Mouse (Mus musculus): ENCODE measurements at regions not wholly inside any gene's neighbourhood (a gene's known extent, or its start where the extent isn't known, plus 50 kb on each side); places are given as distances from the start of the nearest gene placed in this dataset.

GRCm38 (mm10) chr6:66287607-66288006 is 247.6 kb upstream of the Mad2l1 start:
- no peak for DNase-seq
- Histone ChIP-seq H3K27me3 (ENCODE audit: control insufficient read depth, insufficient read depth, low read length) (no peaks in the 10 kb centered on the region), H3K4me1 (replicated peaks; ENCODE audit: control insufficient read depth, insufficient read depth, low read length) (no peaks in the 10 kb centered on the region), H3K27ac (ENCODE audit: control insufficient read depth, insufficient read depth, low read length) (no peak overlapping the region), H3K4me3 (ENCODE audit: control insufficient read depth, insufficient read depth, low read length) (no peak overlapping the region), H3K36me3 (ENCODE audit: control insufficient read depth, insufficient read depth, low read length) (no peaks in the 10 kb centered on the region)
- TF ChIP-seq POLR2A (IDR thresholded peaks at IDR 0.05; ENCODE audit: control insufficient read depth, extremely low read depth, insufficient read depth, low read length, poor library complexity): no peak
- TF ChIP-seq CTCF (IDR thresholded peaks at IDR 0.05; ENCODE audit: borderline replicate concordance, control insufficient read depth, extremely low read depth, insufficient read depth, low read length, poor library complexity): no peak

GRCm38 (mm10) chr6:66289196-66289595 is 246.0 kb upstream of the Mad2l1 start:
- no peak for DNase-seq
- Histone ChIP-seq H3K36me3 (ENCODE audit: control insufficient read depth, insufficient read depth, low read length) (no peaks in the 10 kb centered on the region), H3K27me3 (ENCODE audit: control insufficient read depth, insufficient read depth, low read length) (no peaks in the 10 kb centered on the region), H3K27ac (ENCODE audit: control insufficient read depth, insufficient read depth, low read length) (no peak overlapping the region), H3K4me1 (replicated peaks; ENCODE audit: control insufficient read depth, insufficient read depth, low read length) (no peaks in the 10 kb centered on the region), H3K4me3 (ENCODE audit: control insufficient read depth, insufficient read depth, low read length) (no peak overlapping the region)
- no peak for TF ChIP-seq POLR2A (IDR thresholded peaks at IDR 0.05; ENCODE audit: control insufficient read depth, extremely low read depth, insufficient read depth, low read length, poor library complexity)
- no peak for TF ChIP-seq CTCF (IDR thresholded peaks at IDR 0.05; ENCODE audit: borderline replicate concordance, control insufficient read depth, extremely low read depth, insufficient read depth, low read length, poor library complexity)
- 93% methylated on average over 3 of the region's 3 CpGs for WGBS

- Histone ChIP-seq H3K27ac (ENCODE audit: control insufficient read depth, insufficient read depth, low read length) (no peak overlapping the region), H3K4me1 (replicated peaks; ENCODE audit: control insufficient read depth, insufficient read depth, low read length) (no peaks in the 10 kb centered on the region), H3K27me3 (ENCODE audit: control insufficient read depth, insufficient read depth, low read length) (no peaks in the 10 kb centered on the region), H3K36me3 (ENCODE audit: control insufficient read depth, insufficient read depth, low read length) (no peaks in the 10 kb centered on the region), H3K4me3 (ENCODE audit: control insufficient read depth, insufficient read depth, low read length) (no peak overlapping the region)
- WGBS: 95% methylated on average over 2 of the region's 2 CpGs
- DNase-seq: no peak
- TF ChIP-seq POLR2A (IDR thresholded peaks at IDR 0.05; ENCODE audit: control insufficient read depth, extremely low read depth, insufficient read depth, low read length, poor library complexity) (no peak), CTCF (IDR thresholded peaks at IDR 0.05; ENCODE audit: borderline replicate concordance, control insufficient read depth, extremely low read depth, insufficient read depth, low read length, poor library complexity) (no peak)
These were observed 243.6 kb upstream of the Mad2l1 start for GRCm38 (mm10) chr6:66291576-66291975.

GRCm38 (mm10) chr6:66298056-66298455 is 237.1 kb upstream of the Mad2l1 start:
- Histone ChIP-seq H3K27me3 (ENCODE audit: control insufficient read depth, insufficient read depth, low read length) (no peaks in the 10 kb centered on the region), H3K4me3 (ENCODE audit: control insufficient read depth, insufficient read depth, low read length) (no peak overlapping the region), H3K4me1 (replicated peaks; ENCODE audit: control insufficient read depth, insufficient read depth, low read length) (no peaks in the 10 kb centered on the region), H3K27ac (ENCODE audit: control insufficient read depth, insufficient read depth, low read length) (no peak overlapping the region), H3K36me3 (ENCODE audit: control insufficient read depth, insufficient read depth, low read length) (no peaks in the 10 kb centered on the region)
- no peak for TF ChIP-seq CTCF (IDR thresholded peaks at IDR 0.05; ENCODE audit: borderline replicate concordance, control insufficient read depth, extremely low read depth, insufficient read depth, low read length, poor library complexity)
- no peak for TF ChIP-seq POLR2A (IDR thresholded peaks at IDR 0.05; ENCODE audit: control insufficient read depth, extremely low read depth, insufficient read depth, low read length, poor library complexity)
- no peak for DNase-seq
- WGBS: 98% methylated on average over 4 of the region's 4 CpGs

- Histone ChIP-seq H3K27me3 (ENCODE audit: control insufficient read depth, insufficient read depth, low read length) (no peaks in the 10 kb centered on the region), H3K4me3 (ENCODE audit: control insufficient read depth, insufficient read depth, low read length) (no peak overlapping the region), H3K27ac (ENCODE audit: control insufficient read depth, insufficient read depth, low read length) (no peak overlapping the region), H3K4me1 (replicated peaks; ENCODE audit: control insufficient read depth, insufficient read depth, low read length) (no peaks in the 10 kb centered on the region), H3K36me3 (ENCODE audit: control insufficient read depth, insufficient read depth, low read length) (no peaks in the 10 kb centered on the region)
- no peak for TF ChIP-seq CTCF (IDR thresholded peaks at IDR 0.05; ENCODE audit: borderline replicate concordance, control insufficient read depth, extremely low read depth, insufficient read depth, low read length, poor library complexity)
- TF ChIP-seq POLR2A (IDR thresholded peaks at IDR 0.05; ENCODE audit: control insufficient read depth, extremely low read depth, insufficient read depth, low read length, poor library complexity): no peak
- no peak for DNase-seq
These were observed 235.0 kb upstream of the Mad2l1 start for GRCm38 (mm10) chr6:66300189-66300588.

GRCm38 (mm10) chr6:66344848-66345247 is 190.3 kb upstream of the Mad2l1 start:
- no peak overlapping the region for H3K4me3 ChIP-seq (ENCODE audit: control insufficient read depth, insufficient read depth, low read length)

GRCm38 (mm10) chr6:66347356-66347755 is 187.8 kb upstream of the Mad2l1 start:
- no peak for TF ChIP-seq POLR2A (IDR thresholded peaks at IDR 0.05; ENCODE audit: control insufficient read depth, extremely low read depth, insufficient read depth, low read length, poor library complexity)
- TF ChIP-seq CTCF (IDR thresholded peaks at IDR 0.05; ENCODE audit: borderline replicate concordance, control insufficient read depth, extremely low read depth, insufficient read depth, low read length, poor library complexity): no peak
- WGBS: 75% methylated on average over 2 of the region's 2 CpGs

More at GRCm38 (mm10) chr6:66344848-66345247, 190.3 kb upstream of the Mad2l1 start:
- no peak overlapping the region for H3K27ac ChIP-seq (ENCODE audit: control insufficient read depth, insufficient read depth, low read length)
- H3K36me3 ChIP-seq (ENCODE audit: control insufficient read depth, insufficient read depth, low read length): no peaks in the 10 kb centered on the region
- H3K27me3 ChIP-seq (ENCODE audit: control insufficient read depth, insufficient read depth, low read length): no peaks in the 10 kb centered on the region
- DNase-seq: no peak
- 97% methylated on average over 2 of the region's 2 CpGs for WGBS
- no peaks in the 10 kb centered on the region for H3K4me1 ChIP-seq (replicated peaks; ENCODE audit: control insufficient read depth, insufficient read depth, low read length)
- TF ChIP-seq CTCF (IDR thresholded peaks at IDR 0.05; ENCODE audit: borderline replicate concordance, control insufficient read depth, extremely low read depth, insufficient read depth, low read length, poor library complexity): no peak
- TF ChIP-seq POLR2A (IDR thresholded peaks at IDR 0.05; ENCODE audit: control insufficient read depth, extremely low read depth, insufficient read depth, low read length, poor library complexity): no peak

More at GRCm38 (mm10) chr6:66347356-66347755, 187.8 kb upstream of the Mad2l1 start:
- no peak for DNase-seq
- no peaks in the 10 kb centered on the region for H3K4me1 ChIP-seq (replicated peaks; ENCODE audit: control insufficient read depth, insufficient read depth, low read length)
- H3K36me3 ChIP-seq (ENCODE audit: control insufficient read depth, insufficient read depth, low read length): no peaks in the 10 kb centered on the region
- H3K27ac ChIP-seq (ENCODE audit: control insufficient read depth, insufficient read depth, low read length): no peak overlapping the region
- no peak overlapping the region for H3K4me3 ChIP-seq (ENCODE audit: control insufficient read depth, insufficient read depth, low read length)
- H3K27me3 ChIP-seq (ENCODE audit: control insufficient read depth, insufficient read depth, low read length): no peaks in the 10 kb centered on the region

All from thymus, adult 2 months (tissue).